Mouse (Mus musculus): ENCODE results near the gene Mc3r. TPM values are rescaled to one million over a fixed set of nuclear protein-coding genes. Genes with fewer than 3 reads are reported as not detected.

Gene Mc3r
- not detected in 2 replicates for polyA plus RNA-seq (2014; fragmentation: Nextera tagmentation; extraction: Ambion mirVana)

DNA sequence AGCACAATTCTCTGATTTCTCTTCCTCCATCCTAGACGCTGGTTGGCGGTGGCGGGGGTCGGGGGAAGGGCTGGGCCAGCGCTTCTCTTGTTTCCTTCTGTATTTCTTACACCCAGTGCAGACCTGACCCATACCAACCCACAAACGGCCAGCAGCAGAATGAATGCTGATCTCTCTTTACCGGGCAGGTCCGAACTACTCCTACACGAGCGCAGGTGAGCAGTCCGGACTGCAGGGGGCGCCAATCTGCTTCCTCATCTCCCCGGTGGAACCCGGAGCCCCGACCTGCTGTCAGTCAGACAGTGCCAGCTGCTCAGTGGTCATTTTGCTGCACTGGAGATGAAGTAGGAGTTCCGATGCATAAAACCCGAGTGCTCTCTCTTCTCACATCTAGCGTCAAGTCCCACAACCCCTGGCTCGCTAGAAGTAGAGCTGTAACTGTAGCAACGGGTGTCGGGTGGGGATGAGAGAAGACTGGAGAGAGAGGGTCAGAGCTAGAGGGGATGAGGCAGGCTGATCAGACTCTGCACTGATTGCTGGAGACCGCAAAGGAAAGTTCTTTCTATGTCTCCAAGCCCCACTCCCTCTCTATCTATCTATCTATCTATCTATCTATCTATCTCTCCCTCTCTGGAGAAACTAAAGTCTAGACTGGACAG is at the start of gene Mc3r:
Gene Mc3r (plus strand): TSS at position 387 of the 659 bp plus-strand sequence.
- Histone ChIP-seq H3K36me3 (replicated peaks; ENCODE audit: control insufficient read depth, insufficient read depth, low read depth, low read length) (no peaks in the 10 kb centered on the region), H3K9me3 (replicated peaks; ENCODE audit: control insufficient read depth, low read length) (no peaks in the 10 kb centered on the region), H3K27me3 (ENCODE audit: control insufficient read depth, insufficient read depth, low read length) (no peaks in the 10 kb centered on the region), H3K4me2 (ENCODE audit: low read depth, low read length) (no peak within 1 kb of the TSS), H3K4me3 (ENCODE audit: low read depth, low read length) (no peak within 1 kb of the TSS), H3K4me1 (ENCODE audit: control insufficient read depth, insufficient read depth, low read length) (no peaks in the 10 kb centered on the region), H3K9ac (replicated peaks; ENCODE audit: low read length) (no peak within 1 kb of the TSS), H3K27ac (replicated peaks; ENCODE audit: low read depth, low read length) (no peak within 1 kb of the TSS)
- ATAC-seq (replicated peaks; ENCODE audit: insufficient number of reproducible peaks, low FRiP score, low TSS enrichment, low read depth): peak; percentile 56; the same call in 1 of the 2 replicates
- WGBS: 12% methylated on average over 22 of the region's 22 CpGs
- DNase-seq (ENCODE audit: low spot score): peak; percentile 77

DNA sequence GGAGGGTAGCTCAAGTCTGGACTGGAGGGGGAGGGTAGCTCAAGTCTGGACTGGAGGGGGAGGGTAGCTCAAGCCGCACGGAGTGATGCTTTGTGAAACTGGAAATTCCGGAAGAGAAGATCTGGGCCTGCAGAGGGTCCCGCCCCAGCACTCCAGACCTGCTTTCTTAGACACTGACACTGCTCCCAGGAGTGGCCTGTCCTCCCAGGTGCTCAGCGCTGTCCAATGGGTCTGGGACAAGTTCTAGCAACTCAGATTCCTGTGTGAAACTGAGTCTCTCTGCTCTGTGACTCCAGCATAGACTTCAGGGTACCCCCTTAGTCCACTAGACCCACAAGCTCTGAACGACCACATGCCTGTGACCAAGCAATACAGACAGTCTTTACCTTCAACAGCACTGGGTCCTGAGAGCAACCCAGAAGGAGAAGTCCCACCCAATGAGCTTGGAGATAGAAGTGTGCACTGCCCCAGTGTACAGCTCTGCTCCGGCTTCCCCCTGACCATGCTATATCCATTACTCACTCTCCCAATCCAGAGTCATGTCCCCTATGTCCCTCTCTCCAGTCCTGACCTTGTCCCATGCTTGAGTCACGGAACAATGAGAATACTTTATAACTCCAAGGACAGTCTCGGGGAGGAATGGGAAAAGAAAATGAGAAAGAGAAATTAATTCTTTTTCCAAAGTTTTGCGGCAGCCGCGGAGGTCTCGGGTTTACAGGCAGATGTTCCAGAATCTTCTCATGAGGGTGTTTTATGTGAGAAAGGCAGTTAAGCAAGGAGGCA is 46.1 kb upstream of the Mc3r start:
- Histone ChIP-seq H3K27ac (replicated peaks; ENCODE audit: low read depth, low read length) (no peak overlapping the region), H3K4me3 (ENCODE audit: low read depth, low read length) (no peak overlapping the region), H3K9me3 (replicated peaks; ENCODE audit: control insufficient read depth, low read length) (no peaks in the 10 kb centered on the region), H3K9ac (replicated peaks; ENCODE audit: low read length) (no peak overlapping the region), H3K27me3 (ENCODE audit: control insufficient read depth, insufficient read depth, low read length) (no peaks in the 10 kb centered on the region), H3K4me2 (ENCODE audit: low read depth, low read length) (no peak overlapping the region), H3K36me3 (replicated peaks; ENCODE audit: control insufficient read depth, insufficient read depth, low read depth, low read length) (no peaks in the 10 kb centered on the region), H3K4me1 (ENCODE audit: control insufficient read depth, insufficient read depth, low read length) (no peaks in the 10 kb centered on the region)
- ATAC-seq (replicated peaks; ENCODE audit: insufficient number of reproducible peaks, low FRiP score, low TSS enrichment, low read depth) (no peak), DNase-seq (ENCODE audit: low spot score) (no peak)
- WGBS: 88% methylated on average over 13 of the region's 13 CpGs

DNA sequence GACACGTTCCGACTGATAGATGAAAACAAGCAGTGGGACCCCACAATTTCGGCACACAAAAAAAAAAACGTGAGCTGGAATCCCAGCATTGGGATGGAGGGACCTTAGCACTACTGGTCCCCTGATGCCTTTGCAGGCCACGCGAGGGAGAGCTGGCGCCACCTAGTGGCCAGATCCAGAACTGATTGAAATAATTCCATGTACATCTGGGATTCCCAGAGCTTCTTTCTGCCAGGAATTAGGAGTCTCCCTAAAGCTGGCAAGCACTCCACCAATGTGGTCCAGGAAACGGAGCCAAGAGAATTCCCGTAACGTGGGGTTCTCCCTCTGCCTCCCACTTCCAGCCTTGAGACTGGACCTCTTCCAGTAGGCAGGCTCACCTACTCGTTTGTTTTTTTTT is 41.3 kb upstream of the Mc3r start:
- Histone ChIP-seq H3K4me3 (ENCODE audit: low read depth, low read length) (no peak overlapping the region), H3K27ac (replicated peaks; ENCODE audit: low read depth, low read length) (no peak overlapping the region), H3K9ac (replicated peaks; ENCODE audit: low read length) (no peak overlapping the region), H3K27me3 (ENCODE audit: control insufficient read depth, insufficient read depth, low read length) (no peaks in the 10 kb centered on the region), H3K36me3 (replicated peaks; ENCODE audit: control insufficient read depth, insufficient read depth, low read depth, low read length) (no peaks in the 10 kb centered on the region), H3K4me1 (ENCODE audit: control insufficient read depth, insufficient read depth, low read length) (no peaks in the 10 kb centered on the region), H3K9me3 (replicated peaks; ENCODE audit: control insufficient read depth, low read length) (no peaks in the 10 kb centered on the region), H3K4me2 (ENCODE audit: low read depth, low read length) (no peak overlapping the region)
- peak; percentile 86 for DNase-seq (ENCODE audit: low spot score)
- 0 out of 2 replicates have a peak, but pooled peaks have one; percentile 34 for ATAC-seq (replicated peaks; ENCODE audit: insufficient number of reproducible peaks, low FRiP score, low TSS enrichment, low read depth)
- 15% methylated on average over 11 of the region's 11 CpGs for WGBS

DNA sequence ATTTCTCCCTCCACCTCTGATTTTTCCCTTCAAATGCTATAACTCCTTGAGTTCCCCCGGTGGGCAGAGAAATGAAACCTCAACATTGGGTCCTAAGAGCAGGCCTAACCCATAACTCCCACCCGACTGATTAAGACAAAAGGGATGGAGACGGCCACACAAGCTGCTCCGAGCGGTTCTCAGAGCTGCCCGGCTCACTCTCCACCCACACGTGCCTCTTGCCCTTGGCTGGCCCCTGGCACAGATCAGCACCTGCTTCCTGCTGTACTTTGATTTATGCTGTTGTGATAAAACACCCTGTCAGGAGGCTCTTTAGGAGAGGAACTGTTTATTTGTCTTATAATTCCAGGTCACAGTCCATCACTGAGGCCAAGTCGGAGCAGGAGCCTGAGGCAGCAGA is 34.8 kb upstream of the Mc3r start:
- ATAC-seq (replicated peaks; ENCODE audit: insufficient number of reproducible peaks, low FRiP score, low TSS enrichment, low read depth) (no peak), DNase-seq (ENCODE audit: low spot score) (no peak)
- no peaks in the 10 kb centered on the region for H3K9me3 ChIP-seq (replicated peaks; ENCODE audit: control insufficient read depth, low read length)
- no peaks in the 10 kb centered on the region for H3K27me3 ChIP-seq (ENCODE audit: control insufficient read depth, insufficient read depth, low read length)
- H3K27ac ChIP-seq (replicated peaks; ENCODE audit: low read depth, low read length): no peak overlapping the region
- H3K9ac ChIP-seq (replicated peaks; ENCODE audit: low read length): no peak overlapping the region
- no peak overlapping the region for H3K4me3 ChIP-seq (ENCODE audit: low read depth, low read length)
- H3K36me3 ChIP-seq (replicated peaks; ENCODE audit: control insufficient read depth, insufficient read depth, low read depth, low read length): no peaks in the 10 kb centered on the region
- 81% methylated on average over 8 of the region's 8 CpGs for WGBS
- H3K4me2 ChIP-seq (ENCODE audit: low read depth, low read length): no peak overlapping the region
- H3K4me1 ChIP-seq (ENCODE audit: control insufficient read depth, insufficient read depth, low read length): no peaks in the 10 kb centered on the region

DNA sequence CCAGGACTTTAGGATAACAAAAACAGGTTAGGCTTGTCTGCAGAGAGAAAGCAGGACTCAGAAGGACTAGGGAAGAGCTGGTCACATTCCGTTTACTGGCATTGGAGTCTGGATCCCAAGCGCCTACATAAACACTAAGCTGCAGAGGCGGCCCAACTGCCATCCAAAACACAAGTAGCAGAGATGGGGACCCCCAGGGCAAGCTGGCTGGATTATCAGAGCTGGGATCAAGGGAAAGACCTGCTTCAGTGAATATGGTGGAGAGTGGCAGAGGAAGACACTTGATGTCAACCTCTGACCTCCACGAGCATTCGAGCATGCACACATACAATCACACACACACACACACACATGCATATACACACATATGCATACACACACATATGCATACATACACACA is 34.0 kb upstream of the Mc3r start:
- Histone ChIP-seq H3K36me3 (replicated peaks; ENCODE audit: control insufficient read depth, insufficient read depth, low read depth, low read length) (no peaks in the 10 kb centered on the region), H3K27ac (replicated peaks; ENCODE audit: low read depth, low read length) (no peak overlapping the region), H3K9ac (replicated peaks; ENCODE audit: low read length) (no peak overlapping the region), H3K9me3 (replicated peaks; ENCODE audit: control insufficient read depth, low read length) (no peaks in the 10 kb centered on the region), H3K4me3 (ENCODE audit: low read depth, low read length) (no peak overlapping the region), H3K4me1 (ENCODE audit: control insufficient read depth, insufficient read depth, low read length) (no peaks in the 10 kb centered on the region), H3K4me2 (ENCODE audit: low read depth, low read length) (no peak overlapping the region), H3K27me3 (ENCODE audit: control insufficient read depth, insufficient read depth, low read length) (no peaks in the 10 kb centered on the region)
- ATAC-seq (replicated peaks; ENCODE audit: insufficient number of reproducible peaks, low FRiP score, low TSS enrichment, low read depth) (no peak), DNase-seq (ENCODE audit: low spot score) (no peak)
- 93% methylated on average over 5 of the region's 5 CpGs for whole genome bisulfite sequencing

DNA sequence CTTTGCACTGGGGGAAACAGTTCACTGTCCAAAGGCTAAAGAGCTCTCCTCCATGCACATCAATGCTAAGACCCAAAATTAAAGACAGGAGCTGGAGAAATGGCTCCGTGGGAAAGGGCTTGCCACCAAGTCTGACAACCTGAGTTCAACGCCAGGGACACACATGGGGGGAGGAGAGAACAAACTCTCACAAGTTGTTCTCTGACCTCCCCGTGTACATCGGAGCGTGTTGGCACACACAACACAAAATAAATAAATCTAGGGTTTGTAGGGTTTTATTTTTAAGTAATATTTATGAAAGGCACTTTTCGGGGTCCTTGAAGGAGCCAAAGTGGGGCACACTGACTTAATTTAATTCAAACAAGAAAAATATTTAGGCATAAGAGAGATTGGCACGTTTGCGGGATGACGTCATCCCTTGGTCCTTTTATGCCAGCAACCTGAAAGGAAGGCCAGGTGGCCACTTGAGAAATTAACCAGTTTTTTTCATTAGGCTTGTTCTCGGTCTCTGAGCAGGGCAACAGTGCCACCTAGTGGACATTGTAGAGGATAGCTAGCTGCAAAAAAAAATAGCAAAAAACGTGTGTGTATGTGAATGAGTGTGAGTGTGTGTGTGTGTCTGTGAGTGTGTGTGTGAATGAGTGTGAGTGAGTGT is 32.7 kb upstream of the Mc3r start:
- Histone ChIP-seq H3K9me3 (replicated peaks; ENCODE audit: control insufficient read depth, low read length) (no peaks in the 10 kb centered on the region), H3K9ac (replicated peaks; ENCODE audit: low read length) (no peak overlapping the region), H3K27ac (replicated peaks; ENCODE audit: low read depth, low read length) (no peak overlapping the region), H3K4me1 (ENCODE audit: control insufficient read depth, insufficient read depth, low read length) (no peaks in the 10 kb centered on the region), H3K36me3 (replicated peaks; ENCODE audit: control insufficient read depth, insufficient read depth, low read depth, low read length) (no peaks in the 10 kb centered on the region), H3K27me3 (ENCODE audit: control insufficient read depth, insufficient read depth, low read length) (no peaks in the 10 kb centered on the region), H3K4me2 (ENCODE audit: low read depth, low read length) (no peak overlapping the region), H3K4me3 (ENCODE audit: low read depth, low read length) (no peak overlapping the region)
- 39% methylated on average over 11 of the region's 11 CpGs for WGBS
- ATAC-seq (replicated peaks; ENCODE audit: insufficient number of reproducible peaks, low FRiP score, low TSS enrichment, low read depth) (no peak), DNase-seq (ENCODE audit: low spot score) (peak; percentile 90)

DNA sequence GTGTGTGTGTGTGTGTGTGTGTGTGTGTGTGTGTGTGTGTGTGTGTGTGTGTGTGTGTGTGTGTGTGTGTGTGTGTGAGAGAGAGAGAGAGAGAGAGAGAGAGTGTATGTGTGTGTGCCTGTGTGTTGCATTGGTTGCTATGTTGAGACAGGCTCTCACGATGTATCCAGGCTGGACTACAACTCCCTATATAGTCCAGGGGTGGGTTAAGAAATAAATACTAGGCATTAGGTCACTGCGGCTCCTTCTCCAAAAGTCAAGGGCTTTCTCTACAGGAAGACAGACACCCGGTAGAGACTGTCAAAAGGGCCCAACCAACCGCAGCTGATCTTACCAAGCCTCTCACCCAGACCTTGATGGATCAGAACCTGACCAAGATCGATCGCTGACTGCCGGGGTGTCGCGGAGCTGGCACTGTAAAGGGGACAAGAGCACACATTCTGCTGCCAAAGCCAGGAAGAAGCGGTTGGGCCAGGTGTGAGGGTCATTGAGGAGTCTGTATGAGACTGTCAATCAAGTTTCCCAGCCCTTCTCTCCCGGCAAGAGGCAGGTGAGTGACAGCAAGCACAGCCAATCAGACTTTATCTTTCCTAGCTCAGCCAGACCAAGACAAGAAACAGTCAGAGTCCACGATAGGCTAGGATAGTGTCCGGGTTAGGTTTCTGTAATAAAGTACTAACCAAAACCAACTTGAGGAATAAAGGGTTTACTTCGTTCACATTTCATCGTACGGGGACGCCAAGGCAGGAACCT is 32.0 kb upstream of the Mc3r start:
- Histone ChIP-seq H3K9ac (replicated peaks; ENCODE audit: low read length) (no peak overlapping the region), H3K27me3 (ENCODE audit: control insufficient read depth, insufficient read depth, low read length) (no peaks in the 10 kb centered on the region), H3K4me3 (ENCODE audit: low read depth, low read length) (no peak overlapping the region), H3K27ac (replicated peaks; ENCODE audit: low read depth, low read length) (no peak overlapping the region), H3K9me3 (replicated peaks; ENCODE audit: control insufficient read depth, low read length) (no peaks in the 10 kb centered on the region), H3K4me2 (ENCODE audit: low read depth, low read length) (no peak overlapping the region), H3K4me1 (ENCODE audit: control insufficient read depth, insufficient read depth, low read length) (no peaks in the 10 kb centered on the region), H3K36me3 (replicated peaks; ENCODE audit: control insufficient read depth, insufficient read depth, low read depth, low read length) (no peaks in the 10 kb centered on the region)
- DNase-seq (ENCODE audit: low spot score): no peak
- ATAC-seq (replicated peaks; ENCODE audit: insufficient number of reproducible peaks, low FRiP score, low TSS enrichment, low read depth): peak; percentile 26; the same call in 1 of the 2 replicates
- WGBS: 67% methylated on average over 17 of the region's 17 CpGs

Data from embryonic facial prominence, embryonic 11.5 days (tissue).